Mouse (Mus musculus) T-helper 2 cell (primary cell): ENCODE measurements around the gene St3gal3.

Source experiments
- in situ Hi-C: fragments of 300-600 bp; cut with MboI, MseI; formaldehyde crosslinking; loops from one replicate; pipeline ENCODE4 v1.15.1; 2025; ENCODE audit warnings: high pct_unique_total_duplicates

St3gal3 gene

DNA sequence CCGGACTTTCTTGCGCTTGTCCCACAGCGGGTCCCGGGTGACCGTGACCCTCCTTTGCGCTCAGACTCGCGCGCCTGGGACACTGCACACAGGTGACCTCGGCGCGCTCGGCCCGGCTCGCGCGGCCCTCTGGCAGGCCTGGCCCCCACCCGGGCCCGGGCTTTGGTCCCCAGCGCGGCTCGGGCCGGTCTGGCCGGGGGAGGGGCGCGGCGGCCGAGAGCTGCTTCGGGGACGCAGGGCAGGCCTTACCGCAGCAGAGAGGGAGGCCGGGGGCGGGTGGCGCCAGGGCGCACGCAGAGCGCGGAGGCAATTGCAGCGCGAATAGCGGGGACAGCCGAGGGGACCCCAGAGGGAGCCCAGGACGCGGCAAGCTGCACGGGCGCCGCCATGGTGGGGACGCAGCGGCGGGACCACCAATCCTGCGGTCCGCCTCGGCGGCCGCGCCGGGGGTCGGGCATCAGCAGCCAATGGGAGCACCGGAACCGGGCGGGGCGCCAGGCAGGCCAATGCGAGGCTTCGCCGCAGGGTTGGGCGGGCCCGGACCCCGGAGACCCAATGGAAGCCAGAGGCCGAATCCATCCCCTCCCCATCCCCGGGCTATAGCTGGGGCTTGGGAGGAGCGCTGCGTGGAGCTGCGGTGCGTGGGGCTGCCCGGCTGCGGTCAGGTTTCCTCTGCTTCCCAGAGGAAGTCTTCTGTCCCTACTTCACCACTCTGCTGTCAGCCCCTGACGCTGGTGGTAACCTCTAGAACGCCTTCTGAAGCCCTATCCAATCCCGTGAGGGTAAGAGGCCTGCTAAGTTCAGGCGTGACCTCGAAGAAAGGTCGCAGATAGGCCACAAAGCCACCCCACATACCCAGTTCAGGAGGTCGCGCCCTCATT, at the start of gene St3gal3:
St3gal3 (minus strand) TSS at position 430 of the 881 bp plus-strand sequence.
- in situ Hi-C loops: no loop called here

DNA sequence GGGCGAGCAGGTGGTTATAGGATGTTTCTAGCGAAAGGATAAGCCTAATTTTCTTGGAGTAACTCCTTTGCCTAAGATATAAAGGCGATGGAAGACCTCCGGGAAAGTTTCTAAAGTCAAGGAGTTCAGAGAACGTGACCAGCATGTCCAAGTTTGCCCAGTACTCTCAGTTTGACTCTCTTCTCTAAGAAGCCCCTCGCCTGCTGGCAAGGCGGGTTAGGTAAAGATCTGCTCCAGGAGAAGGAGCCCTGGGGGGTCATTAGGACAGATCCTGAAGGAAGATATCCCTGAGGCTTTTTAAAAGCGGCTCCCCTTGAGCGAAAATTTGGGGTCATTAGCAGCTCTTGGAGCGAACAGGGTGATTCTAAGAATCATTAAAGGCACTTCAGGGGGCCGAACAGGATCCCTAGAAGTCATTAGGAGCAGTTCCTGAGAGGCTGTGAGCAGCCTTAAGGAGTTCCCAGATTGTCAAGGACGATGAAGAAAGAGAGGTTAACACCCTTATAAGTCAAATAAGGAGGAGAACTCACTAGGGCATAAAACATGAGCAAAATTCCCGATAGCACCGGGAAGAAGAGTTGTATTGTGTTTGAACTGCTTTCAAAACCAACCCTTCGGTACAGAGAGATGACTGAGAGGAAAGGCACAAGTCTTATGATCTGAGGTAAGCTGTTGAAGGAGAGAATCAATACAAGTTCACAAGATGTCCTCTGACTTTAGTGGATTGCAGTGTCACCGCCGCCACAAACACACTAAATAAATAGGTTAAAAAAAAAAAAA, 45.8 kb upstream of the St3gal3 start:
- in situ Hi-C loops: no loop called here

DNA sequence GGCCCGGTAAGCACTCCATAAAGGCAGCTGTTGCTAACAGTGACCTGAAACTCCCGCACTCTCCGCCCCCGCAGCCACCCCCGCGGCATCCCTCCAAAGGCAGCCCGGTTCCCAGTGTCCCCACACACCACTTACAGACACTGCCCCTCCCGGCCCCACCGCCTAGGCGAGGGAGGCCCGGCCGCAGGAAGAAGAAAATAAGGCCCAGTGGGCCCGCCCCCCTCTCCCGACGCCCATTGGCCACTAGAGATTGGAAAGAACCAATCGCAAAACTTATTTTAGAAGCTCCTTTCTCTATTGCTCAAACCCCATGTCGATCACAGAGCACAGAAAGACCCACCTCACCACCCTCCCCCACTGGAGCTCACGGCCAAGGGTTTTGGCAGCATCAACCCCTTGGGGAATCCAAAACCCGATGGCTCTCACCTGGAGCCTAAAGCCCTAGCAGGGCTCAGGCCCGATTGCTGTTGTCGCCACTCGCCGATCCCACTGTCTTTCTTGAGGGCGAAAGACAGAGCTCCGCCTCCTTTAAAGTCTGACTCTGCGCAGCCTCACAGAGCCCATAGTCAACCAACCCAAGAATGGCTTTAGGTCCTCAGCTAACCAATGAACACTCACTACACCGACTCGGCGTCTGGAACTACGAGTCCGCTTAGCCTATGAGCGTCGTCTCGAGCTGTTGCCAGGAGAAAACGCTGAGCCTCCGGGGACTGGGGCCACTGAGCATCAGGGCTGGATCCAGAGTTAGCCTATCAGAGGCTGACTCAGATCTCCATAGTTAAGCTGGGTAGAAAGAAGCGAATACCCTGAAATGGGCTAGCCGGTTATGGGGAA, 45.0 kb upstream of the St3gal3 start, which contains the start of gene Kdm4a:
Kdm4a (minus strand) TSS at position 577 of the 834 bp plus-strand sequence.
- in situ Hi-C loops: no loop called here

- in situ Hi-C loops: no loop called here
Observed at GRCm38 (mm10) chr4:118178952-118179466, 44.3 kb upstream of the St3gal3 start.

GRCm38 (mm10) chr4:118172461-118172860, 37.7 kb upstream of the St3gal3 start:
- in situ Hi-C loops: no loop called here

DNA sequence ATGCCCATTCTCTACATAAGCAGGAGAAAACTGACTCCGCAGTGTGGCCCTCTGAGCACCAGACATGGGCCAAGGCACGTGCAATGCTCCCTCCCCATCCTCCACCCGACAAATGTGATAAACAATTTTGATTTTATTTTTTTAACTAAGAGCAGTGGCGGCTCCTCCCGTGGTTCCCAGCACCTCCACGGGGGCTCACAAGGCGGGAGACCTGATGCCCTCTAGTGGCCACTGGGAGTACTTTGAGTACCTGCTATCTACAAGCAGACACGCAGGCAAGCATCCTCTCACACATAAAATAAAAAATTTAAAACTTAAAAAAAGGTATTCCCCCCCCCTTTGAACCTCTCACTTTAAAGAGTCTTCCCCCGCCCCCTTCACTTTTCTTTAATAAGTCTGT, 36.3 kb upstream of the St3gal3 start:
- in situ Hi-C loops: no loop called here

DNA sequence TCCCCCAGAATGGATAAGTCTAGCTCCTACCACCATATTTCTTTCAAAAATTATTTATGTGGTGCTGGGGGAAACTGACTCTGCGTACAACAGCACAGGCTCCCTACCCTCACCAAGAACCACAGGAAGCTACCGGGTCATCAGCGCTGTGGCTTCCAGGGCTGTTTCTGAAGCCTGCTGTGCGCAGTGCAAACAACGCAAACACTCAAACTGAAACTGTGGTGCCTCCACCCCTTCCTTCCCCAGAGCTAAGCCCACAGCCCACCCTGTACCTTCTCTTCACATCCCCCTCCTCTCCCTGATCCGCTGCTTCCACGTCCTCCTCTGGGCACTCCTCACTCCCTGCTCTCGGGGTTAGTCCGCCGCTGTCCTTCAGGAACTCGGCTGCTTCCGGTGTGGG, 27.4 kb upstream of the St3gal3 start:
- in situ Hi-C loops: no loop called here

DNA sequence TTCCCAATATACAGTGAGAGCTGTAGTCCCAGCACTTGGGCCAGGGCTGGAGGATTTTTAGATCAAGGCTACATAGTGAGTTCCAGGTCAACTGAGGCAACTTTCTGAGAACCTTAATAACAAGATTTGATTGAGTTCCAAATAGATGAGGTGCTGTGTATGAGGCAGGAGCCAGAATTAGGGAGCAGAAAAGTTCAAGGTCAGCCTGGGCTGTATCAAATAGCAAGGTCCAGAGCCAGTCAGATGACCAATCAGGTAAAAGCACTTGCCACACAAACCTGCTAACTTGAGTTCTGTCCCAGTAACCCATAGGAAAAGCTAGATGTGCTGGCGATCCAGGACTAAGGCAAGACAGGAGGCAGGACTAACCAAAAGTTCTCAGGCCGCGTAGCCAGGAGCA, 23.0 kb upstream of the St3gal3 start:
- in situ Hi-C loops: loop anchor here (10.0 kb wide), 1 partner anchor 217 kb away; no protein-coding TSS in a partner anchor

DNA sequence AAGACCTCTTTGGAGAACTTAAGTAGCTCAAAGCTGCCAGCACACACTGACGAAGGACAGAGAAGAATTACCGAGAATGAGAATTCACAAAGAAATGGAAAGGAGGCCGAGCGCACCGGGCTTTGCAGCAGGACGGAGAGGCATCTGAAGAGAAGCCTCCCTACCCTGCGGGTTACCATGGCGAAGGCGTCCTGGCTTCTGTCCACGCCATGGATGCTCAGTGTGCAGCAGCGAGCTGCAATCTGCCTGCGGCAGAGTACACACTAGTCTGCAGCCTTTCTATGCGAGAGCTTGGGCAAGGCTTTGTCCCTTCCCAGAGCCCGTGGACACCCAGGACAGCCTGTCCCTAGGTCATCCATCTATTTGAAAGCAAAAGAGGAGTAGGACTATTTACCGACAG, 21.8 kb upstream of the St3gal3 start:
- in situ Hi-C loops: loop anchor here (10.0 kb wide), 1 partner anchor 218 kb away; no protein-coding TSS in a partner anchor

DNA sequence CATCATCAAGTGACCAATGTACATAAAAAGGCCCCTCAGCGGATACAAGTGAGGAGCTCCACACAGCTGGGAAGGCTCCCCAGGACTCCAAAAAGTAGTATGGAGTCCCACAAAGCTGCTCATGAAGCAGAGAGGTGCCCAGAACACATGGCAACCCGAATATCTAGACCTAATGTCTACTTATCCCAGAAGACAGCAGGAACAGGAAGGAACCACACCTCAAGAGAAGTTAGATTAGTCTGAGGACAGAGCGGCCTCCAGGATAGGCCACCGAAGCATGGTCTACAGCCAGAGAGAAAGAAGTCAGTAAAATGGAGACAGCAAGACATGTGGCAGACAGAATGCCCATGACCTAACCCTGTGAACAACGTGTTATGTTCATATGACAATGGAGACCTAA, 20.2 kb upstream of the St3gal3 start:
- in situ Hi-C loops: loop anchor here (10.0 kb wide), 1 partner anchor 220 kb away; no protein-coding TSS in a partner anchor

- in situ Hi-C loops: loop anchor here (10.0 kb wide), 1 partner anchor 223 kb away; no protein-coding TSS in a partner anchor
Observed at GRCm38 (mm10) chr4:118152020-118152785, 17.5 kb upstream of the St3gal3 start.

DNA sequence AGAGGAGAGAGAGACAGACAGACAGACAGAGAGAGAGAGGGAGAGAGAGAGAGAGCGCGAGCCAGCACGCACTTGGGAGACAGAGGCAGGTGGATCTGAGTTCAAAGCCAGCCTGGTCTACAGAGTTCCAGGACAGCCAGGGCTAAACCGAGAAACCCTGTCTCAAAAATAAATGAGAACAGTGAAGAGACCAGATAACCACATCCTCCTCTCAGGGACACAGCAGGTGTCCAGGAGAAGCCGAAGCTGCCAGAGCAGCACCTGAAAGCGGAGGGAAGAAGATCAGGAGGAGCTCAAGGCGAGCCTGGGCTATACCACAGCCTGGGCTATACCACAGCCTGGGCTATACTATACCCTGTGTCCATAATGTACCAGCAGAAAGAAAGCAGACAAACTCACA, 16.1 kb upstream of the St3gal3 start:
- in situ Hi-C loops: loop anchor here (10.0 kb wide), 1 partner anchor 224 kb away; no protein-coding TSS in a partner anchor

GRCm38 (mm10) chr4:118149956-118150680, 15.4 kb upstream of the St3gal3 start:
- in situ Hi-C loops: loop anchor here (10.0 kb wide), 1 partner anchor 225 kb away; no protein-coding TSS in a partner anchor

DNA sequence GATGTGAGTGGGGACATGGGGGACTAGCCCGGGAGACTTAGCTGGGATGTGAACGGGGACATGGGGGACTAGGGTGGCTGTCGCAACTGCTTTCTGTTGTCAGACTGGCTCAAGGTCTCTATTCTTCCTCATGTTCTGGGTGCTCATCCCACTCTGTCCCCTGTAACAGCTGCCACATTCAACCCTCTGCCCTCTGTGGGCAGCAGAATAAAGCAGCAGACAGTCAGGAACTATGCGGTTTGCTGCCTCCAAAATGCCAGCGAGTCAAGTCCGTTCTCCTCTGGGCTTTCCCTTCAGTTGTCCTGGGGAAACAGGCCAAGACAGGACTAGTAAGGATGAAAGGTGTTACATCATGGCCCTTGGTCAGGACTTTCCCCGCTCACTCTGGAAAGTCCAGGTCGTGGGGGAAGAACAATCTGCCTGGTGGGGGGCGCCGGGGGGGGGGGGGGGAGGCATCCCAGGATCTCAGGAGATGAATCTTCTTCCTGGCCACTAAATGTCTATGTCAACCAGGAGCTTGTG, 14.4 kb upstream of the St3gal3 start:
- in situ Hi-C loops: no loop called here

GRCm38 (mm10) chr4:118148317-118148687, 13.6 kb upstream of the St3gal3 start:
- in situ Hi-C loops: no loop called here

DNA sequence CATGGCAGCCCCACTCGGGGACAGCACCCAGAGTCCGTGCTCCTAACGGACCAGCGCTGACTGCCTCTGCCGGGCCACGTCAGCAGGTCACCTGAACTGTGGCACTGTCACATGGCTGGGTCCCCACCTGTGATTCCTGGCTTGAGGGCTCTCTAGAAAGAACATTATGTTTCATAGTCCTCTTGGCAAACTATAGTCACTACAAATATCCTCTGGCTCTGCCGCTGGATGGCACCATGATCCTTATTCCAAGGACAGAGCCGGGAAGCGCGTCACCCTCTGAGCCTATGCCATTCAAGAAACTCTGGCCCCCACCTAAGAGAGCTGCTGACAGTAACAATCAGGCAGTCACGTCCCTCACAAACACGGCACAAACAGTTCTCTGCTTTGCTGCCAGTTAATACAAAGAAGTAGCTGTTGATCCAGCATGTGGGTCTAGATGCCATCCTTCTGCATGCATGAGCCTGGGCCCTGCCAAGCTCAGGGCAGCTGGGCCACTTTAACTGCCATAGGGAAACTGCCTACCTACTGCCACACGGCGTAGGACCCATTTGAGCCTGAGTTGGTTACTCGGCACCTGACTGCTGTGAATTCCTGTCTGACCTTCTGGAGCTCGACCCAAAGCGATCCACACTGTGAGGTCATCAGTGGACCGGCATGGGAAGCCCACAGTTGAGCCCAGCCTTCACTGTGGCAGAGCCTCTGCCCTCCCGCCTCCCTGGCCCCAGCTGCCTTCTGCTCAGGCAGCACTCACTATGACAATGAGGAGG, 13.0 kb upstream of the St3gal3 start:
- in situ Hi-C loops: no loop called here

DNA sequence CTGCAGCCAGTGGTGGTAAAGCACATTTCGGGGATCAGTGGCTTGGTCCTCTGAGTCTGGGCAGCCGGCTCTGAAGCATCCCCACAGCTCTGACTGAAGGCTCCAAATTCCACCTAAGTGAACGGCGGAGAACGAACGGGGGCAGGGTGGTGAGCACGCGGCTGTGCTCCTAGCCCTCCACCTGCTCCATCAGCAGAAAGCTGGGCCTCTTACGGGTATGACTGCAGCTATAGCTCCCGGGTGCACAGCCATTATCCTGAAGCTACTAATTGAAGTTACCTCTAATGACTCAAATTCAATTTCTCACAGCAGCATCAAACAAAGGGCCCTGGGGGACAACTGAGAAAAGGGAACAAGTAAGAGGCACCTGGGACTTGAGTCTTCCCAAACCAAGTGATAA, 12.4 kb upstream of the St3gal3 start:
- in situ Hi-C loops: no loop called here

DNA sequence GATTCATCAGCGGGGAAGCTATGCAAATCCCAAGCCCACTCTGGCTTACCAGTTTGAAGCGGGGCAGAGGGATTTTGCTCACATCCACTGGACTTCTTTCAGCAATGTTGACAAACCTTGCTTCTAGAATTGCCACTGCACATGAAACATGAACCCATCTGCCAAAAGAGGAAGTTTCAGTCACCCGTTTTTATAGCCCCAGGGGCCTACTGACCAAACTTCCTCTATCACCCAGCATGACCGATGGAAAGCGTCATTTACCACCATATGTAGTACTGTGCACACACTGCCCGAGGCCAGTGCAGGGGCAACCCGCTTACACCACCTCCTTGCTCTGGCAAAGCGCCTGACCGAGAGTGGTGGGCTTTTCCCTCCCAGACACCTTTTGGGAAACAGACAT, 9.6 kb upstream of the St3gal3 start:
- in situ Hi-C loops: no loop called here

DNA sequence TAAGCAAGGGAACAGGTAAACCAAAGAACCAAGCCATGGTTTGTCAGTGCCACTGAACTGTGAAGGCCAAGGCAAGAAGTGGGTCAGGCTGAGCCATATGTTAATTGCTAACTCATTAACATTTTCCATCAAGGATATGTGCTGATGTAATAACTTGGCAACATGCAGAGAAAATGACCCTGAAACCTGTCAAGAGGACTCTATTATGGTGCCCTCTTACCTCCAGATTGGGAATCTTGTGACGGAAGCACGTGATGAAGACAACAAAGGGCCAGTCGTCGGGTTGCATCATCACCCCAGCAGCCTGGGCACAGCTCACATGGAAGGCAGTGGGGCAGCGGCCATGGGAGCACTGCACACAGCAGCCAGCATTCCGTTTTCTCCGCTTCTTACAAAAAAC, 9.0 kb upstream of the St3gal3 start:
- in situ Hi-C loops: no loop called here
